Mouse (Mus musculus): ENCODE measurements at regions not wholly inside any gene's neighbourhood (a gene's known extent, or its start where the extent isn't known, plus 50 kb on each side); places are given as distances from the start of the nearest gene placed in this dataset.
"Not testable (repeated sequence)": the region's sequence is repeated elsewhere in the genome, so short reads cannot be mapped to it uniquely, and the experiment has no call there.

- Histone ChIP-seq H3K9ac (replicated peaks) (no peak overlapping the region), H3K4me3 (no peak overlapping the region), H3K27ac (replicated peaks) (no peak overlapping the region), H3K27me3 (no peaks in the 10 kb centered on the region), H3K36me3 (no peaks in the 10 kb centered on the region), H3K9me3 (no peaks in the 10 kb centered on the region), H3K4me2 (replicated peaks) (no peak overlapping the region), H3K4me1 (no peaks in the 10 kb centered on the region)
- no peak for ATAC-seq (ENCODE audit: low FRiP score, low read depth)
- 62% methylated on average over 1 of the region's 1 CpGs for WGBS
Measured at GRCm38 (mm10) chr13:74969244-74969643, 120.4 kb upstream of the Pcsk1 start.

- no peaks in the 10 kb centered on the region for H3K27me3 ChIP-seq
- no peak for ATAC-seq (ENCODE audit: low FRiP score, low read depth)
- H3K4me2 ChIP-seq (replicated peaks): no peak overlapping the region
- H3K4me1 ChIP-seq: no peaks in the 10 kb centered on the region
- no peak overlapping the region for H3K4me3 ChIP-seq
- no peak overlapping the region for H3K9ac ChIP-seq (replicated peaks)
- no peaks in the 10 kb centered on the region for H3K36me3 ChIP-seq
- 74% methylated on average over 1 of the region's 1 CpGs for WGBS
- H3K27ac ChIP-seq (replicated peaks): no peak overlapping the region
- no peaks in the 10 kb centered on the region for H3K9me3 ChIP-seq
Measured at GRCm38 (mm10) chr13:74955876-74956275, 133.8 kb upstream of the Pcsk1 start.

- H3K9me3 ChIP-seq; H3K27me3 ChIP-seq; H3K36me3 ChIP-seq; H3K4me3 ChIP-seq; H3K27ac ChIP-seq (replicated peaks); ATAC-seq (ENCODE audit: low FRiP score, low read depth); H3K9ac ChIP-seq (replicated peaks); H3K4me1 ChIP-seq; H3K4me2 ChIP-seq (replicated peaks): not testable (repeated sequence)
- 26% methylated on average over 2 of the region's 2 CpGs for WGBS
Measured at GRCm38 (mm10) chr13:74913655-74914054, 105.0 kb upstream of the Cast start.

- WGBS: 82% methylated on average over 1 of the region's 1 CpGs
- no peaks in the 10 kb centered on the region for H3K9me3 ChIP-seq
- no peaks in the 10 kb centered on the region for H3K36me3 ChIP-seq
- no peak overlapping the region for H3K4me2 ChIP-seq (replicated peaks)
- no peaks in the 10 kb centered on the region for H3K27me3 ChIP-seq
- 0 out of 2 replicates have a peak, but pooled peaks have one; percentile 54 for ATAC-seq (ENCODE audit: low FRiP score, low read depth)
- H3K27ac ChIP-seq (replicated peaks): no peak overlapping the region
- H3K4me3 ChIP-seq: no peak overlapping the region
- no peaks in the 10 kb centered on the region for H3K4me1 ChIP-seq
- H3K9ac ChIP-seq (replicated peaks): no peak overlapping the region
Measured at GRCm38 (mm10) chr13:74903213-74904055, 94.8 kb upstream of the Cast start.

GRCm38 (mm10) chr13:74889859-74890469 lies 81.4 kb upstream of the Cast start:
- Histone ChIP-seq H3K27ac (replicated peaks) (no peak overlapping the region), H3K27me3 (no peaks in the 10 kb centered on the region), H3K4me3 (no peak overlapping the region), H3K9me3 (no peaks in the 10 kb centered on the region), H3K4me1 (no peaks in the 10 kb centered on the region), H3K4me2 (replicated peaks) (no peak overlapping the region), H3K9ac (replicated peaks) (no peak overlapping the region), H3K36me3 (no peaks in the 10 kb centered on the region)
- ATAC-seq (ENCODE audit: low FRiP score, low read depth): no peak
- WGBS: 86% methylated on average over 8 of the region's 8 CpGs

- 84% methylated on average over 1 of the region's 1 CpGs for WGBS
Measured at GRCm38 (mm10) chr13:74867720-74868119, 59.1 kb upstream of the Cast start.

GRCm38 (mm10) chr13:74864000-74864399 lies 55.4 kb upstream of the Cast start:
- H3K9ac ChIP-seq (replicated peaks): no peak overlapping the region
- no peaks in the 10 kb centered on the region for H3K27me3 ChIP-seq
- no peaks in the 10 kb centered on the region for H3K36me3 ChIP-seq
- no peak overlapping the region for H3K27ac ChIP-seq (replicated peaks)
- 73% methylated on average over 9 of the region's 9 CpGs for WGBS
- ATAC-seq (ENCODE audit: low FRiP score, low read depth): no peak
- no peaks in the 10 kb centered on the region for H3K4me1 ChIP-seq
- H3K4me2 ChIP-seq (replicated peaks): no peak overlapping the region
- no peak overlapping the region for H3K4me3 ChIP-seq
- H3K9me3 ChIP-seq: no peaks in the 10 kb centered on the region

More at GRCm38 (mm10) chr13:74867720-74868119, 59.1 kb upstream of the Cast start:
- no peaks in the 10 kb centered on the region for H3K9me3 ChIP-seq
- H3K4me3 ChIP-seq: no peak overlapping the region
- no peaks in the 10 kb centered on the region for H3K4me1 ChIP-seq
- H3K36me3 ChIP-seq: no peaks in the 10 kb centered on the region
- H3K9ac ChIP-seq (replicated peaks): no peak overlapping the region
- H3K27me3 ChIP-seq: no peaks in the 10 kb centered on the region
- no peak overlapping the region for H3K27ac ChIP-seq (replicated peaks)
- no peak for ATAC-seq (ENCODE audit: low FRiP score, low read depth)
- no peak overlapping the region for H3K4me2 ChIP-seq (replicated peaks)

GRCm38 (mm10) chr13:74861373-74861970 lies 52.9 kb upstream of the Cast start:
- no peak overlapping the region for H3K4me2 ChIP-seq (replicated peaks)
- H3K27ac ChIP-seq (replicated peaks): no peak overlapping the region
- no peaks in the 10 kb centered on the region for H3K4me1 ChIP-seq
- no peaks in the 10 kb centered on the region for H3K9me3 ChIP-seq
- WGBS: 12% methylated on average over 1 of the region's 1 CpGs
- H3K9ac ChIP-seq (replicated peaks): no peak overlapping the region
- H3K4me3 ChIP-seq: no peak overlapping the region
- no peaks in the 10 kb centered on the region for H3K36me3 ChIP-seq
- H3K27me3 ChIP-seq: no peaks in the 10 kb centered on the region
- ATAC-seq (ENCODE audit: low FRiP score, low read depth): peak; percentile 47; the same call in 1 of the 2 replicates
